In genomic region chr15:82380714-82381062, GRCm38 (mm10) we compare ENCODE assay signal across 8 mouse cellular contexts. TPM values are rescaled to one million over a fixed set of nuclear protein-coding genes. Genes with fewer than 3 reads are reported as not detected.
DNase-seq lines count a peak whose midpoint lies in the region; ATAC-seq and TF ChIP-seq lines count a peak whose summit lies in the region.

No protein-coding gene starts in this region.

- peak overlapping the region; percentile 75 for H3K4me2 ChIP-seq in kidney, postnatal 0 days (ENCODE audit: low read length)
- H3K4me2 ChIP-seq in embryonic facial prominence, embryonic 15.5 days (replicated peaks), result peak overlapping the region; percentile 80
- H3K4me2 ChIP-seq in intestine, embryonic 14.5 days (ENCODE audit: low read length), result peak overlapping the region; percentile 65
- H3K4me2 ChIP-seq in midbrain, postnatal 0 days (ENCODE audit: low read depth, low read length, poor library complexity, severe bottlenecking), result peak overlapping the region; percentile 52

- no peak overlapping the region for H3K4me3 ChIP-seq in kidney, postnatal 0 days (replicated peaks; ENCODE audit: low read depth, low read length)
- H3K4me3 ChIP-seq in embryonic facial prominence, embryonic 15.5 days (replicated peaks), result peak overlapping the region; percentile 57
- H3K4me3 ChIP-seq in intestine, embryonic 14.5 days (ENCODE audit: low read depth, low read length), result peak overlapping the region; percentile 31
- peak overlapping the region; percentile 26 for H3K4me3 ChIP-seq in midbrain, postnatal 0 days (ENCODE audit: low read depth, low read length)

- peak; percentile 79 for DNase-seq in kidney, postnatal 0 days (ENCODE audit: low spot score)
- no peak for DNase-seq in kidney, postnatal 14 days
- peak; percentile 49 for DNase-seq in intestine, embryonic 14.5 days (ENCODE audit: low spot score)
- DNase-seq in midbrain, postnatal 0 days (ENCODE audit: low spot score), result no peak
- DNase-seq in urinary bladder, adult 2 months (ENCODE audit: low spot score), result no peak
- no peak for DNase-seq in c-Kit-positive CD71-positive TER-119-positive erythroid progenitor cells, embryonic 14.5 days (ENCODE audit: low spot score)

- WGBS in kidney, postnatal 0 days, result 25% methylated on average over 7 of the region's 7 CpGs
- WGBS in embryonic facial prominence, embryonic 15.5 days, result 33% methylated on average over 7 of the region's 7 CpGs
- 22% methylated on average over 7 of the region's 7 CpGs for WGBS in intestine, embryonic 14.5 days
- 27% methylated on average over 7 of the region's 7 CpGs for WGBS in midbrain, postnatal 0 days

- H3K27ac ChIP-seq in kidney, postnatal 0 days, result peak overlapping the region; percentile 74; the same call in 1 of the 2 replicates
- no peak overlapping the region for H3K27ac ChIP-seq in embryonic facial prominence, embryonic 15.5 days (replicated peaks)
- H3K27ac ChIP-seq in intestine, embryonic 14.5 days (ENCODE audit: low read depth), result peak overlapping the region; percentile 54; the same call in 1 of the 2 replicates
- H3K27ac ChIP-seq in midbrain, postnatal 0 days (ENCODE audit: low read depth, low read length), result no peak overlapping the region

- H3K9ac ChIP-seq in kidney, postnatal 0 days (ENCODE audit: low read depth, low read length), result no peak overlapping the region
- no peak overlapping the region for H3K9ac ChIP-seq in embryonic facial prominence, embryonic 15.5 days
- H3K9ac ChIP-seq in intestine, embryonic 14.5 days (ENCODE audit: low read length), result 0 out of 2 replicates have a peak overlapping the region, but pooled peaks have one; percentile 13
- H3K9ac ChIP-seq in midbrain, postnatal 0 days (replicated peaks; ENCODE audit: low read length, poor library complexity, severe bottlenecking), result 0 out of 2 replicates have a peak overlapping the region, but pooled peaks have one; percentile 36

- ATAC-seq in kidney, postnatal 0 days (replicated peaks; ENCODE audit: low FRiP score, low read depth), result peak; percentile 52; the same call in 1 of the 2 replicates
- no peak for ATAC-seq in embryonic facial prominence, embryonic 15.5 days (ENCODE audit: insufficient number of reproducible peaks, low FRiP score, low TSS enrichment, low read depth)
- ATAC-seq in intestine, embryonic 14.5 days (replicated peaks; ENCODE audit: low FRiP score, low TSS enrichment, low read depth), result peak; percentile 20; the same call in 1 of the 2 replicates
- no peak for ATAC-seq in midbrain, postnatal 0 days (ENCODE audit: low FRiP score)
- ATAC-seq in erythroid progenitor cell, adult 5-6 weeks (replicated peaks; ENCODE audit: low FRiP score, poor library complexity, severe bottlenecking), result no peak

- H3K36me3 ChIP-seq in kidney, postnatal 0 days (ENCODE audit: insufficient read depth, low read length), result no peaks in the 10 kb centered on the region
- H3K36me3 ChIP-seq in embryonic facial prominence, embryonic 15.5 days, result no peaks in the 10 kb centered on the region
- no peaks in the 10 kb centered on the region for H3K36me3 ChIP-seq in intestine, embryonic 14.5 days (ENCODE audit: control insufficient read depth, insufficient read depth, low read length)
- no peaks in the 10 kb centered on the region for H3K36me3 ChIP-seq in midbrain, postnatal 0 days (ENCODE audit: insufficient read depth, low read length)

- TF ChIP-seq CTCF in kidney, postnatal 0 days (IDR thresholded peaks at IDR 0.05; ENCODE audit: low read depth), result no peak
- TF ChIP-seq CTCF in midbrain, postnatal 0 days (IDR thresholded peaks at IDR 0.05), result no peak

- H3K9me3 ChIP-seq in kidney, postnatal 0 days (replicated peaks; ENCODE audit: low read length), result no peaks in the 10 kb centered on the region
- H3K9me3 ChIP-seq in embryonic facial prominence, embryonic 15.5 days (replicated peaks), result no peaks in the 10 kb centered on the region
- H3K9me3 ChIP-seq in intestine, embryonic 14.5 days (ENCODE audit: control insufficient read depth, low read length), result no peaks in the 10 kb centered on the region
- H3K9me3 ChIP-seq in midbrain, postnatal 0 days (ENCODE audit: low read length), result no peaks in the 10 kb centered on the region

- H3K4me1 ChIP-seq in kidney, postnatal 0 days (replicated peaks; ENCODE audit: insufficient read depth, low read length), result peaks cover 12% of the 10 kb centered on the region
- peaks cover 32% of the 10 kb centered on the region for H3K4me1 ChIP-seq in embryonic facial prominence, embryonic 15.5 days
- peaks cover 23% of the 10 kb centered on the region; the same call in 1 of the 2 replicates for H3K4me1 ChIP-seq in intestine, embryonic 14.5 days (replicated peaks; ENCODE audit: control insufficient read depth, insufficient read depth, low read length)
- no peaks in the 10 kb centered on the region for H3K4me1 ChIP-seq in midbrain, postnatal 0 days (ENCODE audit: insufficient read depth, low read length)

- H3K27me3 ChIP-seq in kidney, postnatal 0 days (ENCODE audit: insufficient read depth, low read length), result no peaks in the 10 kb centered on the region
- no peaks in the 10 kb centered on the region for H3K27me3 ChIP-seq in embryonic facial prominence, embryonic 15.5 days
- no peaks in the 10 kb centered on the region for H3K27me3 ChIP-seq in intestine, embryonic 14.5 days (replicated peaks; ENCODE audit: control insufficient read depth, insufficient read depth, low read length)
- no peaks in the 10 kb centered on the region for H3K27me3 ChIP-seq in midbrain, postnatal 0 days (ENCODE audit: insufficient read depth, low read length)

RNA-seq across cellular contexts. Expression of gene Cyp2d22, which starts 0.6 kb away (rescaled TPM):
- polyA plus RNA-seq in kidney, postnatal 0 days (2015; fragmentation: Nextera tagmentation; extraction: Ambion mirVana), result 12.8 and 16.7 TPM in 2 replicates
- 12.2 and 12.3 TPM in 2 replicates for polyA plus RNA-seq in embryonic facial prominence, embryonic 15.5 days (2015; fragmentation: Nextera tagmentation; extraction: Ambion mirVana)
- 8.4 and 8.5 TPM in 2 replicates for polyA plus RNA-seq in intestine, embryonic 14.5 days (2014; fragmentation: Nextera tagmentation; extraction: Ambion mirVana)
- total RNA-seq in midbrain, postnatal 0 days (2014; rRNA removed), result 1.6 and 2.4 TPM in 2 replicates
- polyA plus RNA-seq in midbrain, postnatal 0 days (2015; fragmentation: Nextera tagmentation; extraction: Ambion mirVana), result 1.7 and 2.2 TPM in 2 replicates
- polyA plus RNA-seq in urinary bladder, adult 2 months (2012; rRNA removed), result 52.5 and 56.2 TPM in 2 replicates
- not detected in 2 replicates for total RNA-seq in erythroid progenitor cell, adult 5-6 weeks (2015; ENCODE audit: low replicate concordance)
- not detected in 2 replicates for total RNA-seq in erythroid progenitor cell, adult 5-6 weeks (2017; ENCODE audit: low replicate concordance)

RNA-seq across cellular contexts. Expression of gene Cyp2d11, which starts 13.1 kb away (rescaled TPM):
- polyA plus RNA-seq in kidney, postnatal 0 days (2015; fragmentation: Nextera tagmentation; extraction: Ambion mirVana), result not detected in 2 replicates
- polyA plus RNA-seq in embryonic facial prominence, embryonic 15.5 days (2015; fragmentation: Nextera tagmentation; extraction: Ambion mirVana), result not detected in 2 replicates
- polyA plus RNA-seq in intestine, embryonic 14.5 days (2014; fragmentation: Nextera tagmentation; extraction: Ambion mirVana), result not detected in 2 replicates
- not detected in 2 replicates for total RNA-seq in midbrain, postnatal 0 days (2014; rRNA removed)
- not detected in 2 replicates for polyA plus RNA-seq in midbrain, postnatal 0 days (2015; fragmentation: Nextera tagmentation; extraction: Ambion mirVana)
- polyA plus RNA-seq in urinary bladder, adult 2 months (2012; rRNA removed), result not detected in 2 replicates
- total RNA-seq in erythroid progenitor cell, adult 5-6 weeks (2015; ENCODE audit: low replicate concordance), result not detected in 2 replicates
- not detected in 2 replicates for total RNA-seq in erythroid progenitor cell, adult 5-6 weeks (2017; ENCODE audit: low replicate concordance)

RNA-seq across cellular contexts. Expression of gene Cyp2d10, which starts 26.3 kb away (rescaled TPM):
- 0.12 TPM in 1 of 2 replicates, not detected in the other for polyA plus RNA-seq in kidney, postnatal 0 days (2015; fragmentation: Nextera tagmentation; extraction: Ambion mirVana)
- polyA plus RNA-seq in embryonic facial prominence, embryonic 15.5 days (2015; fragmentation: Nextera tagmentation; extraction: Ambion mirVana), result not detected in 2 replicates
- not detected in 2 replicates for polyA plus RNA-seq in intestine, embryonic 14.5 days (2014; fragmentation: Nextera tagmentation; extraction: Ambion mirVana)
- total RNA-seq in midbrain, postnatal 0 days (2014; rRNA removed), result not detected in 2 replicates
- not detected in 2 replicates for polyA plus RNA-seq in midbrain, postnatal 0 days (2015; fragmentation: Nextera tagmentation; extraction: Ambion mirVana)
- 0.07 TPM in 1 of 2 replicates, not detected in the other for polyA plus RNA-seq in urinary bladder, adult 2 months (2012; rRNA removed)
- not detected in 2 replicates for total RNA-seq in erythroid progenitor cell, adult 5-6 weeks (2015; ENCODE audit: low replicate concordance)
- not detected in 2 replicates for total RNA-seq in erythroid progenitor cell, adult 5-6 weeks (2017; ENCODE audit: low replicate concordance)

RNA-seq across cellular contexts. Expression of gene Ndufa6, which starts 26.6 kb away (rescaled TPM):
- 793 and 923 TPM in 2 replicates for polyA plus RNA-seq in kidney, postnatal 0 days (2015; fragmentation: Nextera tagmentation; extraction: Ambion mirVana)
- 314 and 320 TPM in 2 replicates for polyA plus RNA-seq in embryonic facial prominence, embryonic 15.5 days (2015; fragmentation: Nextera tagmentation; extraction: Ambion mirVana)
- polyA plus RNA-seq in intestine, embryonic 14.5 days (2014; fragmentation: Nextera tagmentation; extraction: Ambion mirVana), result 426 and 466 TPM in 2 replicates
- 241 and 287 TPM in 2 replicates for total RNA-seq in midbrain, postnatal 0 days (2014; rRNA removed)
- polyA plus RNA-seq in midbrain, postnatal 0 days (2015; fragmentation: Nextera tagmentation; extraction: Ambion mirVana), result 481 and 482 TPM in 2 replicates
- polyA plus RNA-seq in urinary bladder, adult 2 months (2012; rRNA removed), result 429 and 475 TPM in 2 replicates
- 91.4 and 203 TPM in 2 replicates for total RNA-seq in erythroid progenitor cell, adult 5-6 weeks (2015; ENCODE audit: low replicate concordance)
- total RNA-seq in erythroid progenitor cell, adult 5-6 weeks (2017; ENCODE audit: low replicate concordance), result 31.5 and 64.6 TPM in 2 replicates

RNA-seq across cellular contexts. Expression of gene Smdt1, which starts 41.9 kb away (rescaled TPM):
- polyA plus RNA-seq in kidney, postnatal 0 days (2015; fragmentation: Nextera tagmentation; extraction: Ambion mirVana), result 375 and 378 TPM in 2 replicates
- polyA plus RNA-seq in embryonic facial prominence, embryonic 15.5 days (2015; fragmentation: Nextera tagmentation; extraction: Ambion mirVana), result 264 and 279 TPM in 2 replicates
- 260 and 272 TPM in 2 replicates for polyA plus RNA-seq in intestine, embryonic 14.5 days (2014; fragmentation: Nextera tagmentation; extraction: Ambion mirVana)
- total RNA-seq in midbrain, postnatal 0 days (2014; rRNA removed), result 186 and 226 TPM in 2 replicates
- polyA plus RNA-seq in midbrain, postnatal 0 days (2015; fragmentation: Nextera tagmentation; extraction: Ambion mirVana), result 352 and 383 TPM in 2 replicates
- 180 and 204 TPM in 2 replicates for polyA plus RNA-seq in urinary bladder, adult 2 months (2012; rRNA removed)
- total RNA-seq in erythroid progenitor cell, adult 5-6 weeks (2015; ENCODE audit: low replicate concordance), result 137 and 202 TPM in 2 replicates
- total RNA-seq in erythroid progenitor cell, adult 5-6 weeks (2017; ENCODE audit: low replicate concordance), result 52.8 and 71.0 TPM in 2 replicates

Comparison
In these comparisons a context has a peak if more than half of its experiments do, and no peak if none do; other contexts are left out.
1. DNase-seq: peak in kidney, postnatal 0 days (single experiment) and intestine, embryonic 14.5 days (single experiment); none in kidney, postnatal 14 days (single experiment), midbrain, postnatal 0 days (single experiment), urinary bladder, adult 2 months (single experiment) and c-Kit-positive CD71-positive TER-119-positive erythroid progenitor cells, embryonic 14.5 days (single experiment).
2. ATAC-seq: peak in kidney, postnatal 0 days (single experiment) and intestine, embryonic 14.5 days (single experiment); none in embryonic facial prominence, embryonic 15.5 days (single experiment), midbrain, postnatal 0 days (single experiment) and erythroid progenitor cell, adult 5-6 weeks (single experiment).
3. H3K27ac ChIP-seq: peak in kidney, postnatal 0 days (single experiment) and intestine, embryonic 14.5 days (single experiment); none in embryonic facial prominence, embryonic 15.5 days (single experiment) and midbrain, postnatal 0 days (single experiment).
4. H3K9ac ChIP-seq: peak in intestine, embryonic 14.5 days (single experiment) and midbrain, postnatal 0 days (single experiment); none in kidney, postnatal 0 days (single experiment) and embryonic facial prominence, embryonic 15.5 days (single experiment).
5. Peak in every context shown above with its lines, with median percentiles within 50 percentile points of each other: H3K4me2 ChIP-seq.